Mouse (Mus musculus) heart, postnatal 36 days (tissue): ENCODE data around the gene Lmbr1l. TPM values are rescaled to one million over a fixed set of nuclear protein-coding genes. Genes with fewer than 3 reads are reported as not detected.

Experiments used
- DNase-seq, 2 experiments: peaks; one replicate each; pipeline ENCODE4 v3.0.0; 2021 to 2022
- intact Hi-C: fragments of 180-260 bp; cut with DNase I; formaldehyde crosslinking; loops from one replicate; pipeline ENCODE4 v1.15.1; 2025
- total RNA-seq, 2 experiments: library from RNA; stranded (reverse); gene quantifications; 2 replicates each; pipeline ENCODE4 v1.2.3; 2021

Gene Lmbr1l
- total RNA-seq, 2 experiments from 2014 or later, result 15.0 TPM

- no peak for DNase-seq
Observed at GRCm38 (mm10) chr15:98897928-98898800, 19.9 kb downstream of the Lmbr1l start, which contains the start of gene Dhh. Gene Dhh, minus strand, starts transcription at chr15:98898540.

DNA sequence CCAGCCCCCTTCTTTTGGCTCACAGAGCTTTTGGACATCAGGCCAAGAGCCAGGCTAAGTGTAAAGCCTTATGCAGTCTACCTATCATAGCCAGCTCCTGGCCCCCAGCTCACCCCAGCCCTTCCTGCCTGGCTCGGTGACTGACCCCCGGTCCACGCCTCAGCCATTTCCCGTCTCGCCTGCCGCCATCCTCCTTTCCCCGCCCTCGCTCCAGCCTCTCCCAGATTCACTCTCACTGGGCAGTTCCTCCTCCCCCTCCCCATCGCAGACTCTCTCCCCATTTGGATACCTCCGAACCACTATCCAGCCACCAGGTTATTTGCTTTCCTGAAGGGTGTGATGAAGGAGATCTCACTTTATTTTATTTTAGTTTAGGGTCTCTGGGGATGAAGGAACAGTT lies 20.5 kb downstream of the Lmbr1l start:
- intact Hi-C loops, result no loop called here
- DNase-seq, result peak; percentile 30 to 38

More at GRCm38 (mm10) chr15:98897928-98898800, 19.9 kb downstream of the Lmbr1l start, which contains the start of gene Dhh:
- intact Hi-C loops, result no loop called here

DNA sequence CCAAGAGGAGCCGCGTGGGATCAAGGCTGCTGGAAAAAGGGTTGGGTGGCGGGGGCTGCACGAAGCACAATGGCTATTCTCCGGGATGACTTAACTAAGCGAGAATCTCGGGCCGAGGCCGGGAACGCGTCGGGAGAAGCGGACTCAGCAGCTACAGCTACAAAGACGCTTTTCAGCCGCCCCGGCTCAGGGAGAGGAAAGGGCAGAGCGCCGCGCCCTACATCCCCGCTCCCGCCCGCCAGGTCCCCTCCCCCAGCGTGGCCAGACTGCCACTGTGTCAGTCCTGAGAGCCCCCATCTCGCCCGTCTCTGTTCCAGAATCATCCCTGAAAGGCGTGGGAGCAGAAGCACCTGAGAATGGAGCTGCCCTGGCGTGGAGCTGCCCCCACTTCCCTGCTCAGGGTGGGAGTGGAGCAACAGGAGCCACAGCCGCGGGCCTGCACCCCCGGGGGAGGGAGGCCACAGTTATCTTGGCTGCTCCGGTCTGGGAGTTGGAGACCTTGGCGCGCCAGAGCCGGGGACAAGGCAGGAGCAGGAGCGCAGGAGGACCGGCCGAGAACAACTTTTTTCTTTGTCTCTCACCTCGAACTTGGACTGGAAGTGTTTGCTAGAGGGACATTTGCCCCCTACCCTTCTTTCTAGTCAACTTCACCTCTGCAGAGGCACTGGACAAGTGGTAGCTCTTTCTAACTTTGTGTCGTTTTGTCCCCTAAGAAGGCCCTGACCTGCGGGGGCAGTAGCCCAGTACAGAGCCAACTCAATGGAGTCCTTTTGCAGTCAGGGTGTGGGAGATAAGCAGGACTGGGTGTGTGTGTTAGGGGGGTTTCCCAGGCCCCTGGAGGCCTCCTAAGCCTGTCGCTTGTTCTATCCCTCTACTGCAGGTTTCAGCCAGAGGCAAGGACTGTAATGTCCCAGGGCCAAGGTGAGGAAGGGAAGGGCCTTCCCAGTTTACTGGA lies 22.1 kb downstream of the Lmbr1l start:
- DNase-seq, result peak; percentile 38 to 45
- intact Hi-C loops, result no loop called here

GRCm38 (mm10) chr15:98894746-98895634 lies 23.0 kb downstream of the Lmbr1l start:
- no peak for DNase-seq
- intact Hi-C loops, result no loop called here

DNA sequence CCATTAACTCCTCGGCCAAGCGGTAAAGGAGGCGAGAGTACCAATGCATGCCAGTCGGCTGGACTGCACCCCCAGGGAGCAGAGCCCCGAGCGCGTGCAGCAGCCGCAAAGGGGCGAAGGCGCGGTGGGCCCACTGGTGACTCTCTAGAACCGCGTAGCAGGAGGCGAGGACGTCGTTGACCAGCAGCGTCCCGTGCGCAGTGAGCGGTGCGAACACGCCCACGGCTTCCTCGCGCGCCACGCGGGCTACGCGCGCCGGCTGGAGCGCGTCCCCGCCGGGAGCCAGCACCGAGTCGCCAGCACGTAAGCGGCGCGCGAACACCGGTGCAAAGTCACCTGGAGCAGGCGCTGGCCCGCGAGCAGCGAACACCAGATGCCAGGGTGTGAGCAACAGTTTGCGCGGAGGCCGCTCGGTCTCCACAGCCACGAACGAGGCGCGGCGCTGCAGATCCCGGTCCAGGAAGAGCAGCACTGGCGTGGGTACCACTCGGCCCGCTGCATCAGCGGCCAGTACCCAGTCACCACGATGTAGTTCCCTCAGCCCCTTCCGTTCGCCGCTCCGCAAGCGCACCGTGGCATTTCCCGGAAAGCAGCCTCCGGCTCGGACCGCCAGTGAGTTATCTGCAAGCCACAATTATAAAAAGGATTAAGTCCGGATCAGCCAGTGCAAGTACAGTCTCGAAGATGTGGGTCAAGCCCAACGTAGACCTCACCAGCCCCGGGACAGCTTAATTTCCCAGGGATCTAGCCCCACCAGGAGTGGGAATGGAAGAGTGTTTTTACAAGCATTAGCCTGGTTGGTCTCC lies 23.9 kb downstream of the Lmbr1l start, which contains the start of gene Rhebl1:
Gene Rhebl1 (minus strand): TSS at position 601 of the 806 bp plus-strand sequence.
- intact Hi-C loops, result no loop called here
- peak; percentile 47 to 51 for DNase-seq

DNA sequence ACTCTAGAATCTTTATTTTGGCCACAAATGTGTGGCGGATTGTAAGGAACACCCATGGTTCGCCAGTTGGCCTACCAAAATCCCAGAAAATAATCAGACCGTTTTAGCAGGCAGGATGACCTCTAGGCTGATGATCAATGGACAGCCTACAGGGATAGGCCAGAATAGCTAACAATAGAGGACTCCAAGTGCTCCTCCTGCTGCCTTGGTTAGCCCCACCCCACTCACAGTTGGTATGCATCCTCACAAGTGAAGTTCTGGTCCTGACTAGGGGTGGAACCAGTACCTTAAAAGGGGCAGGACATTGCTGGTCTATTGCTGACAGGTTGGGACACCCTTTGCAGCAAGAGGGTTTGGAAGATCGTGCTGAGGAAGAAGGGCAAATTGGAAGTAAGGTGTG lies 25.0 kb downstream of the Lmbr1l start:
- intact Hi-C loops, result no loop called here

DNA sequence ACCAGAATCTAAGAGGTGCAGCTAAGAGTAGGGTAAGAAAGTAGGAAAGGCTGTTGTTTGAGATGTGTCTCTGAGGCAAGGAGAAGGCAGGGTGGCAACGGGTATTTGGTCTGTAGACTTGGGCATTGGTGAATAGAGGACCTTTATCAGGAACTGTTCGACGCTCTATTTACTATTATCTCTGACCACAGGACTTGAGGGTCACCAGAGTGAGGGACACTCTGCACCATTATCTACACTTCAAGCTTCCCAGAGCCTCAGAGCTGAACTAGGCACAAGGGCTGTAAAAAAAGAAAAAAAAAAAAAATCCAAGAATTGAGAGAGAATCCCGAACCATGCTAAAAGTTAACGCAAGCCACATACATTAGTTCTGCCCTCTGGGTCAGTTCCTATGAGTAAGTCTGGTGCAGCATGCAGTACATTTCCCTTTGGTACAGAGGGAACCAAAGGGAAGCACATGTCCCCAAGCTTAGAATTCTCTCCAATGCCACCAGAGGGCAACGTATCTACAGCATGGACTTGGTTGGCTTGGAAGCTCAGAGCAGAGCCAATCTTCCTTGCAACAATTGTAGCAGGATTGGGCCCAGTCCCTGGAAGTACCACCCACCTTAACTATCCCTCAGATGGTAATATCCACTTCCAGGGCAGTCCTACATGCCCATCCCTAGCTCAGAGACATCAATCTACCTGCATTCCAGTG lies 26.0 kb downstream of the Lmbr1l start:
- peak; percentile 55 to 57 for DNase-seq
- intact Hi-C loops, result loop anchor here (1.0 kb wide), 2 partner anchors 36 to 102 kb away; no protein-coding TSS in a partner anchor

More for the DNA sequence above, 25.0 kb downstream of the Lmbr1l start:
- no peak for DNase-seq

- intact Hi-C loops, result no loop called here
- no peak for DNase-seq
Observed at GRCm38 (mm10) chr15:98891198-98891742, 26.8 kb downstream of the Lmbr1l start.

DNA sequence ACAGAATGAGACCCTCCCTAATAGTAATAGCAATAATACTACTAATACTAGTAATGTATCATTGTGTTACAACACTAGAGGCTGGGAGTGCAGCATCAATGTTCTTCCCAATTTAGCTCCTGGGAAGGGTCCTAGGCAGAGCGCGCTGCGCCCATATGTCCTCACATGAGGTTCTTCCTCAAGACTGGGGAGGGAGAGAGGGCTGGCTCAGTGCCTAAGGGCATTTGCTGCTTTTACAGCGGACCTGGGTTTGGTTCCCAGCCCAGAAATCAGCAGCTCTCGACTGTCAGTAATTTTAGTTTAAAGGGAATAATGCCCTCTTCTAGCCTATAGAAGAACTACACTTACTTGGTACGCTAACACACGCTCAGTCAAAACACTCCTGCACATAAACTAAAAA lies 30.5 kb downstream of the Lmbr1l start:
- no peak for DNase-seq
- intact Hi-C loops, result no loop called here

DNA sequence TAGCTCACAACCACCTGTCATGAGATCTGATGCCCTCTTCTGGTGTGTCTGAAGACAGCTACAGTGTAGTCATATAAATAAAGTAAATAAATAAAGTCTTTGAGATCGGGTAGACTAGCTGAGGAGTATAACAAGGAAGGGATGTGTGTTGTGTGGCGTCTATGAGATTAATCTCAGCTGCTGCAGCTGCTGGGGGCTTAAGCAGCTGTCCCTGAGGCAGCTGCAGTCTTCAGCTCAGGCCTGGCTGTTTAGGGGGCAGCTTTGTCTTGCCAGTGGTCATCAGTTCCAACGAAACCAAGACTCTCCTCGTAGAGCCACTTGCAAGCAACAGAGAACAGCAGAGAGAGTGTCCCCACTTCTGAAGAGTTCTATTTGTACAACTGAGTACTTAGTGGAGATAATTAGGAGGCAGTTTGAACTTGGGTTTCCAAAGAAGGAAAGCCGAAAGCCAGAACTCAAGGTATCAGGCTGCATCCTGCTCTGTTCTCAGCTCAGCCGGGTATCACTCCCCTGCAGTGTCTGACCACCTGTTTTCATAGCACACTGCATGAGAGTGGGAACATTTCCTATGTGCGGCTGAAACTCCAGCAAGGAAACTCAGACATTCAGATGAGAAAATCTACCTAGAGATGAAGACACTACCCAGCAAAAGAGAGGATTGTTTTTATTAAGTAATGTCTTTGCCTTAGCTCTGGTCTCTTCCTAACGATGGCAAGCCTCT lies 31.2 kb downstream of the Lmbr1l start:
- DNase-seq, result no peak
- intact Hi-C loops, result no loop called here

- intact Hi-C loops, result no loop called here
- no peak for DNase-seq
Observed at GRCm38 (mm10) chr15:98884106-98884505, 33.9 kb downstream of the Lmbr1l start.

GRCm38 (mm10) chr15:98883661-98884060 lies 34.4 kb downstream of the Lmbr1l start:
- DNase-seq, result no peak
- intact Hi-C loops, result no loop called here

DNA sequence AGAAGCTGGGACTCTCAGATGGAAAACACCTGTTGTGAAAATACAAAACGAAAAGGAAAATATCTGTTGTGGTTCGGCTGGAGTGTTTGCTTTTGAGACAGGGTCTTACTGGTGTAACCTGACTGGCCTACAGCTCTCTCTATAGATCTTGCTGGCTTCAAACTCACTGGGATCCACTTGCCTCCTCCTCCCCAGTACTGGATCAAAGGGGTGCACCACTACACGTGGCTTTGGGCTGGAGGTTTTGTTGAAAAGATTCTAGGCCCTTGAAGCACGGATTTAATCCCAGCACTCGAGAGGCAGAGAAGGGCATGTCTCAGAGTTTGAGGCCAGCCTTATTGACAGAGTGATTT lies 36.4 kb downstream of the Lmbr1l start:
- intact Hi-C loops, result no loop called here
- DNase-seq, result no peak

DNA sequence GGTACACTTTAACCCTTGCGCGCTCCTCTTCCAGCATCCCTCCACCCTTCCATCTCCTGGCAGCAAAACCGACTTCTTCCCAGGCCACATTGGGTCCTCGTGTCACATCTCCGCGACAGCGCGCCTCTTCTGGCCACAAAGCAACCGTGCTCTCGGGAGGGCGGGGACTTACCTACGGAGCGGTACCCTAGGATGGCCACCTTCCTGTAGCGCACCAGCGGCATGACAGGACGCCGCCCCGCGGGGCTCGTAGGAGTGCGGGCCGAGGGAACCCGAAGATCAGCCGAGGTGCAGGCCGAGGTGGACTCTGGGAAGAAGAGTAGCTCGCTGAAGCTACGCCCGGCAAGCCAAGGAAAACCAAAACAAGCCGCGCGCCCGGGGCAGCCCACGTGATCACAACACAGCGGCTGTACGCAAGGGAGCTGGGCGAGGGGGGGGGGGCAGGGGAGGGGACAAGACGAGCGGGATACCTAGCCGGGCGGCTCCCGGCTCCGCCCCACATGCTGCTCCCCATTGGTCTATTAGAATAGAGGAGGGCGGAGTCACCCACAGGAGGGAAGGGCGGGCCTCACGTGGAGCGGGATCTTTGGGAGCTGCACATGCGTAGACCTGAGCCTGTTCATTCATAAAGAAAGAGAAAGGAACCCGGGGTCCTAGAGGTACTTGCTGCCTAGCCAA lies 36.9 kb downstream of the Lmbr1l start:
- DNase-seq, result peak; percentile 81 to 86
- intact Hi-C loops, result no loop called here

DNA sequence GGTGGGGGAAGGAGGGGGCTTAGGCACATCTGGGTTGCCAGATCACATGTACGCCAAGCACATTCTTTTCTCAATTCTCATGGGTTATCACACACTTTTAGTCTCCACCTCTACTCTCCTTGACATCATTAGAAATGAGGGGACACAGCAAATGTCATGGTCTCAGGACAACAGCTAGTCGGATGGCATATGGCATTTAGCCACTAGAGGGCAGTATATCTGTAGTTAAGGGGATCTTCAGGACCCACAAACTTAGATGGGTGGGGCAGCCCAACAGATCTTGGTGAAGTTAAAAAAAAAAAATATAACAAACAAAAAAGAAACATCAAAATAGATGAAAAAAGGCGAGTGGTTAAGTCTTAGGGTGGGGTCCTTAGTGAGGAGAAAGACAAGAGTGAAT lies 40.7 kb downstream of the Lmbr1l start:
- DNase-seq, result peak; percentile 65 to 70
- intact Hi-C loops, result loop anchor here (1.0 to 2.0 kb wide), 2 partner anchors 51 to 117 kb away; no protein-coding TSS in a partner anchor

DNA sequence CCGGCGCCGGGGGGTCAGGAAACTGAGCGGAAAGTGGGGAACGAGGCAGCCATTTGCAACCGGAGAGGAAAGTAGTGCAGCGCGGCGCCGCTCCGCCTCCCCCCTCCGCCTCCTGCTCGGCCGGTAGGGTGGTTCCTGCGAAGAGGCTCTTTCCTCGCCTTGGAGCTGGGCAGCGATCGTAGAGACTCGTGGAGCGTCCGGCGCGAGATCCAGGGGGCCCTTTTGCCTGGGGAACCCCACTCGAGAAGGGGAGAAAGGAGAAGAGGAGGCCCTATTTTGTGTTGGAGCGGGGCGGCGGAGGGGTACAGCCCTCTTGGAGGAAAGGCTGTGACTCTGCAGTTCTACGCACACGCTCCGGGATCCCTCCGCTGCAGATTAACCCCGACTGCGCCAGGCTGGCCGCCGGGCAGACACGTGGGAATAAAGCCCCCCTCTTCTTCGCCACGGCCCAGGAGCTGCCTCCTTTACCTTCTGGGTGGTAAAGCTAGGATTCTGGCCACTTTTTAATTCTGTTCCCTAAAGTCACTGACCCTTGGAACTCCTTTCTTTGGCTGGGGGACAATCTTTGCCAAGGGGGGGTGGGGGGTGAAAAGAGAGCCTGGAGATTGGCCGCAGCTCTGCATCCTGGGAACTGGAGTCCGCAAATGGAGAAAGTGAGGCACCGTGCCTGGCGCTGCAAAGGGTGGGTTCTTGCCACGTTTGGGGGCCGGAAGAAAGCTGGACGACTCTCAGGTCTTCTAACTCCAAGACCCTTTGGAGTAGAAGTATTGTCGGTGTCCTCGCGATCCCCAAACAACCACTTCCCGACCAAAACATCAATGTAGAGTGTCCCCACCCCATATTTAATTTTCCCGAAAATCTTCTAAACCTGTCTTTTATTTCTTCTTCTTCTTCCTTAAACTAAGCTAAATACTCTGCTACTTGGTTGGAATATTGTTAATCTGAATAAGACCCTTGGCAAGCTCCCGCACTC lies 45.8 kb downstream of the Lmbr1l start:
- intact Hi-C loops, result no loop called here
- peak; percentile 89 to 97 for DNase-seq
